Mouse (Mus musculus) MEL (cell line): ENCODE measurements around the gene Spata6. TPM values are rescaled to one million over a fixed set of nuclear protein-coding genes. Genes with fewer than 3 reads are reported as not detected.

Experiments used
- DNase-seq: peaks from one replicate; pipeline ENCODE4 v3.0.0; 2011; ENCODE audit warnings: low read depth, low spot score
- H3K27ac ChIP-seq: 2 replicates; pipeline ENCODE4 v1.5.1; 2012; ENCODE audit warnings: low read depth, mild to moderate bottlenecking, control low read depth, low read length, moderate library complexity; ENCODE audit not compliant: control insufficient read depth
- H3K27me3 ChIP-seq, 2 experiments: fragments of 150-350 bp in 1 of 2; sonication (generic) in 1 of 2; 2 replicates each; pipeline ENCODE4 v1.6.1; 2012; ENCODE audit warnings: low read length in 2 of 2, mild to moderate bottlenecking in 2 of 2, improper control_type of control experiment in 1 of 2, moderate library complexity in 1 of 2; ENCODE audit not compliant: insufficient read depth in 2 of 2, control insufficient read depth in 1 of 2
- H3K36me3 ChIP-seq, 2 experiments: 2 replicates each; pipeline ENCODE4 v1.6.1; 2012 to 2014; ENCODE audit warnings: low read length in 2 of 2, improper control_type of control experiment in 1 of 2, inconsistent platforms in 1 of 2, mild to moderate bottlenecking in 1 of 2; ENCODE audit not compliant: insufficient read depth in 2 of 2, control insufficient read depth in 1 of 2
- H3K4me1 ChIP-seq, 2 experiments: fragments of 150-350 bp in 1 of 2; sonication (generic) in 1 of 2; 2 replicates each; pipeline ENCODE4 v1.6.1; 2012; ENCODE audit warnings: low read length in 2 of 2, improper control_type of control experiment in 1 of 2, mild to moderate bottlenecking in 1 of 2; ENCODE audit not compliant: insufficient read depth in 2 of 2, control insufficient read depth in 1 of 2
- H3K4me3 ChIP-seq, 2 experiments: fragments of 150-350 bp in 1 of 2; sonication (generic) in 1 of 2; 2 replicates each; pipeline ENCODE4 v1.5.1; 2012; ENCODE audit warnings: low read depth in 2 of 2, low read length in 2 of 2, mild to moderate bottlenecking in 2 of 2, moderate library complexity in 2 of 2, control low read depth in 1 of 2, improper control_type of control experiment in 1 of 2; ENCODE audit not compliant: control insufficient read depth in 1 of 2, insufficient read depth in 1 of 2
- H3K79me2 ChIP-seq: 2 replicates; pipeline ENCODE4 v1.6.1; 2012; ENCODE audit warnings: mild to moderate bottlenecking, low read length, moderate library complexity; ENCODE audit not compliant: control insufficient read depth, poor library complexity, insufficient read depth
- H3K9ac ChIP-seq: 2 replicates; pipeline ENCODE4 v1.6.1; 2012; ENCODE audit warnings: low read depth, mild to moderate bottlenecking, control low read depth, low read length, moderate library complexity; ENCODE audit not compliant: control insufficient read depth, poor library complexity, severe bottlenecking
- H3K9me3 ChIP-seq: fragments of 150-350 bp; sonication (generic); replicated peaks from 2 replicates; pipeline ENCODE4 v1.6.1; 2012; ENCODE audit warnings: mild to moderate bottlenecking, low read length, improper control_type of control experiment, moderate library complexity; ENCODE audit not compliant: insufficient read depth
- BHLHE40 ChIP-seq: IDR thresholded peaks from 2 replicates; pipeline ENCODE4 v1.6.1; 2012; ENCODE audit warnings: low read depth, mild to moderate bottlenecking, inconsistent platforms, low read length, improper control_type of control experiment, borderline replicate concordance
- CHD1 ChIP-seq: IDR thresholded peaks from 2 replicates; pipeline ENCODE4 v1.6.1; 2012; ENCODE audit warnings: low read depth, mild to moderate bottlenecking, inconsistent platforms, low read length, improper control_type of control experiment
- CHD2 ChIP-seq: IDR thresholded peaks from 2 replicates; pipeline ENCODE4 v1.6.1; 2011; ENCODE audit warnings: low read length, improper control_type of control experiment
- E2F4 ChIP-seq: IDR thresholded peaks from 2 replicates; pipeline ENCODE4 v1.6.1; 2011; ENCODE audit warnings: low read depth, low read length, improper control_type of control experiment, borderline replicate concordance
- EP300 ChIP-seq, 2 experiments: IDR thresholded peaks; 2 replicates each; pipeline ENCODE4 v1.6.1; 2011; ENCODE audit warnings: improper control_type of control experiment in 2 of 2, low read length in 2 of 2, low read depth in 1 of 2, mild to moderate bottlenecking in 1 of 2
- GABPA ChIP-seq: IDR thresholded peaks from 2 replicates; pipeline ENCODE4 v1.6.1; 2012; ENCODE audit warnings: low read depth, mild to moderate bottlenecking, inconsistent platforms, low read length, improper control_type of control experiment, moderate library complexity
- GATA1 ChIP-seq: IDR thresholded peaks from 2 replicates; pipeline ENCODE4 v1.6.1; 2011; ENCODE audit warnings: low read depth, low read length, improper control_type of control experiment
- HCFC1 ChIP-seq: IDR thresholded peaks from 2 replicates; pipeline ENCODE4 v1.6.1; 2012; ENCODE audit warnings: low read depth, mild to moderate bottlenecking, inconsistent platforms, low read length, improper control_type of control experiment, moderate library complexity
- JUND ChIP-seq: IDR thresholded peaks from 2 replicates; pipeline ENCODE4 v1.6.1; 2011; ENCODE audit warnings: low read depth, mild to moderate bottlenecking, improper control_type of control experiment, low read length
- MAFK ChIP-seq: IDR thresholded peaks from 2 replicates; pipeline ENCODE4 v1.6.1; 2011; ENCODE audit warnings: low read depth, mild to moderate bottlenecking, low read length, improper control_type of control experiment, borderline replicate concordance
- MEF2A ChIP-seq: IDR thresholded peaks from 2 replicates; pipeline ENCODE4 v1.6.1; 2014; ENCODE audit warnings: low read depth, mild to moderate bottlenecking, inconsistent platforms, low read length, improper control_type of control experiment; ENCODE audit not compliant: poor library complexity, insufficient replicate concordance, severe bottlenecking; ENCODE audit errors: extremely low read depth
- MXI1 ChIP-seq: IDR thresholded peaks from 2 replicates; pipeline ENCODE4 v1.6.1; 2011; ENCODE audit warnings: mild to moderate bottlenecking, low read depth, low read length, improper control_type of control experiment
- MYC ChIP-seq: IDR thresholded peaks from 2 replicates; pipeline ENCODE4 v1.6.1; 2011; ENCODE audit warnings: low read depth, mild to moderate bottlenecking, low read length, improper control_type of control experiment, moderate library complexity
- NRF1 ChIP-seq: IDR thresholded peaks from 2 replicates; pipeline ENCODE4 v1.6.1; 2014; ENCODE audit warnings: low read depth, mild to moderate bottlenecking, inconsistent platforms, low read length, improper control_type of control experiment, moderate library complexity; ENCODE audit not compliant: poor library complexity, insufficient read depth, severe bottlenecking
- POLR2AphosphoS5 ChIP-seq: IDR thresholded peaks from 2 replicates; pipeline ENCODE4 v1.6.1; 2012; ENCODE audit warnings: low read depth, borderline replicate concordance, mild to moderate bottlenecking, inconsistent platforms, low read length, moderate library complexity, mixed read lengths
- RAD21 ChIP-seq: IDR thresholded peaks from 2 replicates; pipeline ENCODE4 v1.6.1; 2011; ENCODE audit warnings: mild to moderate bottlenecking, low read depth, low read length, improper control_type of control experiment
- SMC3 ChIP-seq: IDR thresholded peaks from 2 replicates; pipeline ENCODE4 v1.6.1; 2011; ENCODE audit warnings: low read depth, low read length, improper control_type of control experiment
- TBP ChIP-seq: IDR thresholded peaks from 2 replicates; pipeline ENCODE4 v1.8.0; 2011; ENCODE audit warnings: low read depth, low read length, improper control_type of control experiment
- UBTF ChIP-seq: IDR thresholded peaks from 2 replicates; pipeline ENCODE4 v1.6.1; 2012; ENCODE audit warnings: low read depth, mild to moderate bottlenecking, inconsistent platforms, low read length, improper control_type of control experiment, moderate library complexity, borderline replicate concordance; ENCODE audit not compliant: insufficient read depth
- ZC3H11A ChIP-seq: IDR thresholded peaks from 2 replicates; pipeline ENCODE4 v1.6.1; 2012; ENCODE audit warnings: low read depth, mild to moderate bottlenecking, inconsistent platforms, low read length, improper control_type of control experiment
- ZNF384 ChIP-seq: IDR thresholded peaks from 2 replicates; pipeline ENCODE4 v1.6.1; 2012; ENCODE audit warnings: low read depth, mild to moderate bottlenecking, inconsistent platforms, low read length, improper control_type of control experiment
- polyA plus RNA-seq, 2 experiments: library from polyadenylated mRNA; stranded (reverse) in 1 of 2; unstranded in 1 of 2; fragments of >175 nt in 1 of 2; fragments of >200 nt in 1 of 2; gene quantifications; 2 replicates each; pipeline versions ENCODE4 v1.2.1 to v1.2.4; 2012; ENCODE audit warnings: low replicate concordance in 2 of 2, low read depth in 1 of 2; ENCODE audit not compliant: insufficient read length in 2 of 2, insufficient read depth in 1 of 2, missing spikeins in 1 of 2
- total RNA-seq: library from RNA; depleted of rRNA; stranded (reverse); fragments of 300-350 nt; gene quantifications from 2 replicates; pipeline ENCODE4 v1.2.3, GENCODE M21; 2012

Spata6 gene
- total and polyA plus RNA-seq, 3 experiments: not detected

- H3K9ac ChIP-seq: no peak overlapping the region
- no peak for TF ChIP-seq E2F4
- TF ChIP-seq ZC3H11A: no peak
- no peak for TF ChIP-seq CHD1
- TF ChIP-seq RAD21: no peak
- no peak for TF ChIP-seq NRF1
- no peak for TF ChIP-seq MYC
- no peak for TF ChIP-seq SMC3
- TF ChIP-seq CHD2: no peak
- TF ChIP-seq EP300 (IDR thresholded peaks at IDR 0.05; ENCODE audit: low read depth in 1 of 2, low read length in 2 of 2): no peak
- no peak for TF ChIP-seq POLR2AphosphoS5
- no peaks in the 10 kb centered on the region for H3K27me3 ChIP-seq
- no peaks in the 10 kb centered on the region for H3K4me1 ChIP-seq
- no peak for DNase-seq
- no peaks in the 10 kb centered on the region for H3K36me3 ChIP-seq
- no peak overlapping the region for H3K27ac ChIP-seq
- no peaks in the 10 kb centered on the region for H3K9me3 ChIP-seq
- no peak overlapping the region for H3K4me3 ChIP-seq
- H3K79me2 ChIP-seq: no peaks in the 10 kb centered on the region
Observed at GRCm38 (mm10) chr4:111852626-111853025, 132.8 kb downstream of the Spata6 start.

GRCm38 (mm10) chr4:111866701-111867100, 146.9 kb downstream of the Spata6 start:
- DNase-seq: no peak
- TF ChIP-seq SMC3 (no peak), ZC3H11A (no peak), UBTF (no peak), JUND (no peak), HCFC1 (no peak), POLR2AphosphoS5 (no peak), GABPA (no peak), MEF2A (no peak), ZNF384 (no peak), TBP (no peak), MXI1 (no peak), GATA1 (no peak), CHD2 (no peak), BHLHE40 (no peak), MAFK (no peak)
- Histone ChIP-seq H3K4me3 (no peak overlapping the region), H3K9ac (no peak overlapping the region), H3K79me2 (no peaks in the 10 kb centered on the region), H3K27me3 (no peaks in the 10 kb centered on the region), H3K9me3 (no peaks in the 10 kb centered on the region), H3K36me3 (no peaks in the 10 kb centered on the region), H3K27ac (no peak overlapping the region), H3K4me1 (no peaks in the 10 kb centered on the region)
